Mouse (Mus musculus): ENCODE data around the gene Wdfy3.

The Wdfy3 gene

GRCm38 (mm10) chr5:101891694-101892416, 177.9 kb downstream of the Wdfy3 start:
- DNase-seq (ENCODE audit: low read depth in 2 of 2, low spot score in 2 of 2): no peak

- no peak for DNase-seq (ENCODE audit: low read depth in 2 of 2, low spot score in 2 of 2)
Observed at GRCm38 (mm10) chr5:101887989-101888388, 181.7 kb downstream of the Wdfy3 start.

- no peak for DNase-seq (ENCODE audit: low read depth in 2 of 2, low spot score in 2 of 2)
Observed at GRCm38 (mm10) chr5:101885039-101885438, 184.7 kb downstream of the Wdfy3 start.

GRCm38 (mm10) chr5:101882191-101882590, 187.5 kb downstream of the Wdfy3 start:
- no peak for DNase-seq (ENCODE audit: low read depth in 2 of 2, low spot score in 2 of 2)

GRCm38 (mm10) chr5:101879914-101880313, 189.8 kb downstream of the Wdfy3 start:
- no peak for DNase-seq (ENCODE audit: low read depth in 2 of 2, low spot score in 2 of 2)

- no peak for DNase-seq (ENCODE audit: low read depth in 2 of 2, low spot score in 2 of 2)
Observed at GRCm38 (mm10) chr5:101878403-101878802, 191.3 kb downstream of the Wdfy3 start.

GRCm38 (mm10) chr5:101876185-101876584, 193.5 kb downstream of the Wdfy3 start:
- DNase-seq (ENCODE audit: low read depth in 2 of 2, low spot score in 2 of 2): no peak

GRCm38 (mm10) chr5:101866722-101867121, 203.0 kb downstream of the Wdfy3 start:
- DNase-seq (ENCODE audit: low read depth in 2 of 2, low spot score in 2 of 2): no peak

- no peak for DNase-seq (ENCODE audit: low read depth in 2 of 2, low spot score in 2 of 2)
Observed at GRCm38 (mm10) chr5:101863946-101864345, 205.8 kb downstream of the Wdfy3 start.

GRCm38 (mm10) chr5:101862651-101863050, 207.1 kb downstream of the Wdfy3 start:
- DNase-seq (ENCODE audit: low read depth in 2 of 2, low spot score in 2 of 2): no peak

- DNase-seq (ENCODE audit: low read depth in 2 of 2, low spot score in 2 of 2): no peak
Observed at GRCm38 (mm10) chr5:101861786-101862571, 207.7 kb downstream of the Wdfy3 start.

- DNase-seq (ENCODE audit: low read depth in 2 of 2, low spot score in 2 of 2): no peak
Observed at GRCm38 (mm10) chr5:101858891-101859436, 210.8 kb downstream of the Wdfy3 start.

GRCm38 (mm10) chr5:101855475-101855874, 214.2 kb downstream of the Wdfy3 start:
- DNase-seq (ENCODE audit: low read depth in 2 of 2, low spot score in 2 of 2): no peak

- no peak for DNase-seq (ENCODE audit: low read depth in 2 of 2, low spot score in 2 of 2)
Observed at GRCm38 (mm10) chr5:101854667-101855066, 215.1 kb downstream of the Wdfy3 start.

- DNase-seq (ENCODE audit: low read depth in 2 of 2, low spot score in 2 of 2): no peak
Observed at GRCm38 (mm10) chr5:101854100-101854499, 215.6 kb downstream of the Wdfy3 start.

- no peak for DNase-seq (ENCODE audit: low read depth in 2 of 2, low spot score in 2 of 2)
Observed at GRCm38 (mm10) chr5:101852116-101852680, 217.5 kb downstream of the Wdfy3 start.

GRCm38 (mm10) chr5:101851133-101851532, 218.6 kb downstream of the Wdfy3 start:
- DNase-seq (ENCODE audit: low read depth in 2 of 2, low spot score in 2 of 2): no peak

GRCm38 (mm10) chr5:101847762-101848161, 222.0 kb downstream of the Wdfy3 start:
- no peak for DNase-seq (ENCODE audit: low read depth in 2 of 2, low spot score in 2 of 2)

GRCm38 (mm10) chr5:101847323-101847722, 222.4 kb downstream of the Wdfy3 start:
- no peak for DNase-seq (ENCODE audit: low read depth in 2 of 2, low spot score in 2 of 2)

- DNase-seq (ENCODE audit: low read depth in 2 of 2, low spot score in 2 of 2): no peak
Observed at GRCm38 (mm10) chr5:101845930-101846329, 223.8 kb downstream of the Wdfy3 start.

- no peak for DNase-seq (ENCODE audit: low read depth in 2 of 2, low spot score in 2 of 2)
Observed at GRCm38 (mm10) chr5:101845011-101845410, 224.7 kb downstream of the Wdfy3 start.

- no peak for DNase-seq (ENCODE audit: low read depth in 2 of 2, low spot score in 2 of 2)
Observed at GRCm38 (mm10) chr5:101840476-101840875, 229.2 kb downstream of the Wdfy3 start.

All from CD8-positive naive resting alpha-beta T cell, adult 2 months (primary cell).